Mouse (Mus musculus): Measurements from ENCODE around the gene Cyp3a25. TPM values are rescaled to one million over a fixed set of nuclear protein-coding genes. Genes with fewer than 3 reads are reported as not detected.
"Not testable (repeated sequence)": the region's sequence is repeated elsewhere in the genome, so short reads cannot be mapped to it uniquely, and the experiment has no call there.

Cyp3a25 gene
- polyA plus RNA-seq (2014; fragmentation: Nextera tagmentation; extraction: Ambion mirVana) = not detected in 2 replicates

DNA sequence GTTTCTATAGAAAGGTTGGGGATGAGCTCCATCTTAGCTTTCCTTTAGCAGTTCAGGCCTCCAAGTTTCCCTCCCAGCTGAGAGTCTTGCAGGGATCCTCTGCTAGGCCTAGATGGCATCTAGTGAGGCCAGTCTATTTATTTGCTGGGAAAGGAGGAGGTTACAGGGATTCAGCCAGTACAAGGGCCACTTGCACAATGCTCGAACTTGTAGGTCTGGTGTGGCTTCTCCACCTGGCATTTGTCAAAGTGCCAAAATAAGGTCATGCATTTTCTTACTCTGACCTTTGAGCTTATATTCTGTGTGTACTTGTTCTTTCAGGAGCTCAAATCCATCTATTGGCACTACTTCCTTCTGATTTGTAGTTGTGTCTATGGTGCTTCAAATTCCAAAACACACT lies at the start of gene Cyp3a25:
TSS of gene Cyp3a25 (minus strand) at position 110 of the 400 bp plus-strand sequence.
- H3K9me3 ChIP-seq (replicated peaks; ENCODE audit: control insufficient read depth, low read length); H3K4me2 ChIP-seq; H3K9ac ChIP-seq (ENCODE audit: low read depth, low read length); H3K4me1 ChIP-seq (ENCODE audit: control insufficient read depth, insufficient read depth, low read length); H3K4me3 ChIP-seq (ENCODE audit: low read depth, low read length); H3K27me3 ChIP-seq (ENCODE audit: control insufficient read depth, insufficient read depth, low read length); H3K36me3 ChIP-seq (ENCODE audit: control insufficient read depth, insufficient read depth, low read length); H3K27ac ChIP-seq (ENCODE audit: low read depth, low read length); ATAC-seq (replicated peaks; ENCODE audit: insufficient number of reproducible peaks, low FRiP score, low TSS enrichment): not testable (repeated sequence)
- 63% methylated on average over 1 of the region's 1 CpGs for WGBS (ENCODE audit: insufficient replicate concordance)

DNA sequence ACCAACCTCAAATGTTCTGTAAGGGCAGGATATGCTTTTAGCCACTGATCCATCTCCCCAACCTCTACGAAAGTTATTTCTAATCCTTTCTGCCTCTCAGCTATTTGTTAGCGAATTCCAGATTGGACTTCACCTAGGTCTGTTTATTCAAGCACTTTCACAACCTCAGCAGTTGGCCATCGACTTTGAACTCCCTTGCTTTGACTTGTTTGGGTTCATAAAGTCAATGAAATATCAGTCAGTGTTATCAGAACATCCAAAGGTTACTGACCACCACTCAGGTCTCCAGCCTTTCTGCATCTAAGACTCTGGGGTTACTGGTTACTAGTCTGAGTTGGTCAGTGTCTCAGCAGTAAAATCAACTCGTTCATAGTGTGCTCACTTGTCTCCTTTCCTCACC lies 11.7 kb upstream of the Cyp3a25 start:
- Histone ChIP-seq H3K4me1 (ENCODE audit: control insufficient read depth, insufficient read depth, low read length) (no peaks in the 10 kb centered on the region), H3K27ac (ENCODE audit: low read depth, low read length) (no peak overlapping the region), H3K9ac (ENCODE audit: low read depth, low read length) (no peak overlapping the region), H3K27me3 (ENCODE audit: control insufficient read depth, insufficient read depth, low read length) (no peaks in the 10 kb centered on the region), H3K9me3 (replicated peaks; ENCODE audit: control insufficient read depth, low read length) (peaks cover 23% of the 10 kb centered on the region), H3K36me3 (ENCODE audit: control insufficient read depth, insufficient read depth, low read length) (no peaks in the 10 kb centered on the region), H3K4me2 (no peak overlapping the region), H3K4me3 (ENCODE audit: low read depth, low read length) (no peak overlapping the region)
- ATAC-seq (replicated peaks; ENCODE audit: insufficient number of reproducible peaks, low FRiP score, low TSS enrichment) = no peak
- 44% methylated on average over 4 of the region's 4 CpGs for WGBS (ENCODE audit: insufficient replicate concordance)

DNA sequence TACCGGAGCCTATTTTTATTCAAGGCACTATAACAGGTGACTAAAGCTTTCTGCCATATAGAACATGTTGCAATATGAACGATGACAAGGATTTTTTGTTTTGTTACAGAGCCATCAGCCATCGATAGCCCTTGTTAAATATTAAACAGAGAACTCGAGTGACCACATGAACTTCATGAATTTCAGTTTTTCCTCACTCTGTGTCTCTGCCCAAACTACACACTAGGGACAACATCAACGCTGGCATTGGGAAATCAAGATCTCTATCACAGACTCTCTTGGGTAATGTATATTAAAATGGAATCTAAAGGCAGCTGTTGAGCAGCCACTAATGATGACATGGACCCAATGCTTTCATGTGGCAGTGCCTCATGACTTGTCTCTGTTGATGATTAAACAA lies 8.9 kb upstream of the Cyp3a25 start:
- no peak for ATAC-seq (replicated peaks; ENCODE audit: insufficient number of reproducible peaks, low FRiP score, low TSS enrichment)
- Histone ChIP-seq H3K9me3 (replicated peaks; ENCODE audit: control insufficient read depth, low read length) (peaks cover 26% of the 10 kb centered on the region), H3K4me1 (ENCODE audit: control insufficient read depth, insufficient read depth, low read length) (no peaks in the 10 kb centered on the region), H3K36me3 (ENCODE audit: control insufficient read depth, insufficient read depth, low read length) (no peaks in the 10 kb centered on the region), H3K9ac (ENCODE audit: low read depth, low read length) (no peak overlapping the region), H3K4me3 (ENCODE audit: low read depth, low read length) (no peak overlapping the region), H3K27me3 (ENCODE audit: control insufficient read depth, insufficient read depth, low read length) (no peaks in the 10 kb centered on the region), H3K4me2 (no peak overlapping the region), H3K27ac (ENCODE audit: low read depth, low read length) (no peak overlapping the region)
- WGBS (ENCODE audit: insufficient replicate concordance) = 62% methylated on average over 5 of the region's 5 CpGs

DNA sequence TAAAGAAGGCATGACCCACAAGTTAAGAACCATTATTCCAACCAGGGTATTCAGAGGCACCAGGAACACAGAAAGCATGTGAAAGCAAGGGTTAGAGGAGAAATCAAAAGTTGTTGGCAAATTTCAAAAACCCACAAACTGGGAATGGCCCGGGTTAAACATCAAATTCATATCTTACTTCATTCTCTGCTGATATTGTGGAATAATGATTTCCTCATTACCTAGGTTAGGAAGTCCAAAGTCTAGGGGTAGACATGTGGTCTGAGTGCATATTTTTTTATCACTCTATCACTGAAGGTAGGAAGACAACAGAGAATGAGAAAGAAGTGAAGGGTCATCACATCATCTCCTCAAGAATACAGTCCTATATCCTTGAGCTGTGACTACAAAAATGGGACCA lies 1.8 kb upstream of the Cyp3a25 start:
- Histone ChIP-seq H3K4me2 (no peak overlapping the region), H3K9me3 (replicated peaks; ENCODE audit: control insufficient read depth, low read length) (peaks cover 11% of the 10 kb centered on the region), H3K9ac (ENCODE audit: low read depth, low read length) (no peak overlapping the region), H3K4me1 (ENCODE audit: control insufficient read depth, insufficient read depth, low read length) (no peaks in the 10 kb centered on the region), H3K36me3 (ENCODE audit: control insufficient read depth, insufficient read depth, low read length) (no peaks in the 10 kb centered on the region), H3K27ac (ENCODE audit: low read depth, low read length) (no peak overlapping the region), H3K27me3 (ENCODE audit: control insufficient read depth, insufficient read depth, low read length) (no peaks in the 10 kb centered on the region), H3K4me3 (ENCODE audit: low read depth, low read length) (no peak overlapping the region)
- ATAC-seq (replicated peaks; ENCODE audit: insufficient number of reproducible peaks, low FRiP score, low TSS enrichment) = no peak
- WGBS (ENCODE audit: insufficient replicate concordance) = 49% methylated on average over 1 of the region's 1 CpGs

DNA sequence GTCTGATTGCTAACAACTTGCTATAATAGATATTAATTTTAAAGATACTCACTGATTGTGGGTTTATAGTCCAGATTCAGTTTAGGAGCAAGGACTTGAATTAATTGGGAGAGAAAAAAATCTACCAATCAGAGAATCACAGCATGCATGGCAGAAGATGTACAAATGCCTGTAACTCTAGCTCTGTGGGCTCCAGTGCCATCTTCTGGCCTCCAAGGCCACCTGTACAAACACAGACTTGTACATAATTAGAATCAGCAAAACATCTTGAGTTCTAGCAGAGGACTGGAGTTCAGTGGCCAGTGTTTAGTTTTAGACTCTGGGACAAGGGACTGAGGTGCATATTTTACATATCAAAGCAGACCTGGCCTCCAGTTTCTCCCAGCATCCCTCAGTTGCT lies 42.3 kb downstream of the Cyp3a25 start:
- Histone ChIP-seq H3K4me3 (ENCODE audit: low read depth, low read length) (no peak overlapping the region), H3K27me3 (ENCODE audit: control insufficient read depth, insufficient read depth, low read length) (no peaks in the 10 kb centered on the region), H3K36me3 (ENCODE audit: control insufficient read depth, insufficient read depth, low read length) (no peaks in the 10 kb centered on the region), H3K9me3 (replicated peaks; ENCODE audit: control insufficient read depth, low read length) (peaks cover 13% of the 10 kb centered on the region; the same call in 1 of the 2 replicates), H3K27ac (ENCODE audit: low read depth, low read length) (no peak overlapping the region), H3K4me2 (no peak overlapping the region), H3K4me1 (ENCODE audit: control insufficient read depth, insufficient read depth, low read length) (no peaks in the 10 kb centered on the region), H3K9ac (ENCODE audit: low read depth, low read length) (no peak overlapping the region)
- no peak for ATAC-seq (replicated peaks; ENCODE audit: insufficient number of reproducible peaks, low FRiP score, low TSS enrichment)

Other genes starting within 250 kb of the Cyp3a25 start
- gene Cyp3a44, start 203.7 kb downstream of the Cyp3a25 start, polyA plus RNA-seq (2014; fragmentation: Nextera tagmentation; extraction: Ambion mirVana) = not detected in 2 replicates
- not detected in 2 replicates for gene Cyp3a11, start 129.7 kb downstream of the Cyp3a25 start, polyA plus RNA-seq (2014; fragmentation: Nextera tagmentation; extraction: Ambion mirVana)
- gene Cyp3a59, start 69.6 kb upstream of the Cyp3a25 start, polyA plus RNA-seq (2014; fragmentation: Nextera tagmentation; extraction: Ambion mirVana) = not detected in 2 replicates
- not detected in 2 replicates for gene Gm5565, start 150.9 kb upstream of the Cyp3a25 start, polyA plus RNA-seq (2014; fragmentation: Nextera tagmentation; extraction: Ambion mirVana)
- gene Gm6309, start 161.1 kb upstream of the Cyp3a25 start, polyA plus RNA-seq (2014; fragmentation: Nextera tagmentation; extraction: Ambion mirVana) = not detected in 2 replicates
- not detected in 2 replicates for gene 1700001J03Rik, start 175.7 kb upstream of the Cyp3a25 start, polyA plus RNA-seq (2014; fragmentation: Nextera tagmentation; extraction: Ambion mirVana)
- 29.8 and 40.7 TPM in 2 replicates for gene Rnf6, start 211.9 kb upstream of the Cyp3a25 start, polyA plus RNA-seq (2014; fragmentation: Nextera tagmentation; extraction: Ambion mirVana)
- 19.9 and 24.0 TPM in 2 replicates for gene Cdk8, start 221.6 kb upstream of the Cyp3a25 start, polyA plus RNA-seq (2014; fragmentation: Nextera tagmentation; extraction: Ambion mirVana)

All from heart, embryonic 11.5 days (tissue).